Mouse (Mus musculus) granulocyte monocyte progenitor cell, adult 5-6 weeks (primary cell): ENCODE data around the gene Phkg1. TPM values are rescaled to one million over a fixed set of nuclear protein-coding genes. Genes with fewer than 3 reads are reported as not detected.
A peak's percentile ranks its signal among the peaks of the same experiment; 100 is the strongest.
"Not testable (repeated sequence)": the region's sequence is repeated elsewhere in the genome, so short reads cannot be mapped to it uniquely, and the experiment has no call there.

Experiments used
- ATAC-seq: replicated peaks from 2 replicates; pipeline ENCODE4 v1.8.0; 2016; ENCODE audit warnings: mild to moderate bottlenecking, moderate TSS enrichment, inconsistent platforms; ENCODE audit not compliant: poor library complexity, severe bottlenecking
- total RNA-seq, 2 experiments: library from RNA; stranded (forward) in 1 of 2; stranded (reverse) in 1 of 2; fragments of 200-712, 200-1000 nt in 1 of 2; fragments of >200 nt in 1 of 2; fragmentation: Nextera tagmentation in 1 of 2; gene quantifications; 2 replicates each; pipeline ENCODE4 v1.2.3; 2014 to 2017

The Phkg1 gene
- total RNA-seq, 2 experiments from 2014 or later: 0.98 TPM; not detected in 1

GRCm38 (mm10) chr5:129908242-129908965, 10.1 kb upstream of the Phkg1 start, which contains the start of gene Nupr1l:
Gene Nupr1l, plus strand, starts transcription at chr5:129908540.
- ATAC-seq: peak; percentile 98

GRCm38 (mm10) chr5:129907775-129908174, 9.4 kb upstream of the Phkg1 start:
- ATAC-seq: no peak; the same call in 1 of the 2 replicates

GRCm38 (mm10) chr5:129895198-129896088, 2.9 kb downstream of the Phkg1 start, which contains the start of gene Zbed5:
Gene Zbed5, plus strand, starts transcription at chr5:129895723.
- peak; percentile 100 for ATAC-seq

- ATAC-seq: not testable (repeated sequence)
Observed at GRCm38 (mm10) chr5:129890390-129890789, 8.0 kb downstream of the Phkg1 start.

GRCm38 (mm10) chr5:129886911-129887636, 11.3 kb downstream of the Phkg1 start, which contains the start of gene Chchd2:
Gene Chchd2, minus strand, starts transcription at chr5:129887470.
- peak; percentile 98 for ATAC-seq

GRCm38 (mm10) chr5:129886271-129886670, 12.1 kb downstream of the Phkg1 start:
- ATAC-seq: no peak

- no peak for ATAC-seq
Observed at GRCm38 (mm10) chr5:129879888-129880287, 18.5 kb downstream of the Phkg1 start.

DNA sequence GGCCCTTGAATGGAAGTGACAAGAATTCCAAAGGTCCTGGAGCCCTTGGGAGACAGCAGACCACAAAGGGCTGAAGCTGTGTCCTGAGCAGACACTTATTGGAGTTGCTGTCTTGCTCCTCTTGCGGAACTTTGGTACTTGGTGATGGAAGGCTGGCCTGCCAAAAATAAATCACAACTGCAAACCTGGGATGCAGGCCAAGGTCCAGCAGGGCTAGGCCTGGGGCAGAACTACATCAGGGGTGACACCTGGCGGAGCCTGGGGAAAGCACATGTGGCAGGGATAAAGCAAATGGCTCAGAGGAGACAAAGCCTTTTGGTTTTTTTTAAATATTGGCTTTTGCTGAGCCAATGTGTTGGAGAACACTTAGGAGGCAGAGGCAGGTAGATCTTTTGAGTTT, 19.4 kb downstream of the Phkg1 start:
- ATAC-seq: no peak

GRCm38 (mm10) chr5:129877731-129878455, 20.5 kb downstream of the Phkg1 start:
- ATAC-seq: no peak

- no peak for ATAC-seq
Observed at GRCm38 (mm10) chr5:129875098-129875497, 23.3 kb downstream of the Phkg1 start.

- no peak; the same call in 1 of the 2 replicates for ATAC-seq
Observed at GRCm38 (mm10) chr5:129873942-129874341, 24.4 kb downstream of the Phkg1 start.

DNA sequence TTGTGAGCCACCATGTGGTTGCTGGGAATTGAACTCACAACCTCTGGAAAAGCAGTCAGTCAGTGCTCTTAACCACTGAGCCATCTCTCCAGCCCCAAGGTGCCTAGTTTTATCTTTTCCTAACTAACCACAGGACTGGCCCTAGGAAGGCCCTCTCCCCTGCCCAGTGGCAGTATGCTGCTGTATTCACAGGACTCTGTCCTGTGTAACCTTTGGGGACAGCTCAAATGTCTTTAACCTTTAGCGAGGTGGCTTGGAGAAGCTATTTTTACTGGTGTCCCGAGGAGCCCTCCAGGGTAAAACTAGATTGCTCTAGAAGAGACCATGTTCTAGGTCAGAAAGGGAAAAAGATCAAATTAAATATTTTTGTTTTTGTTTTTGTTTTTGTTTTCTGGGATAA, 27.1 kb downstream of the Phkg1 start:
- no peak for ATAC-seq

DNA sequence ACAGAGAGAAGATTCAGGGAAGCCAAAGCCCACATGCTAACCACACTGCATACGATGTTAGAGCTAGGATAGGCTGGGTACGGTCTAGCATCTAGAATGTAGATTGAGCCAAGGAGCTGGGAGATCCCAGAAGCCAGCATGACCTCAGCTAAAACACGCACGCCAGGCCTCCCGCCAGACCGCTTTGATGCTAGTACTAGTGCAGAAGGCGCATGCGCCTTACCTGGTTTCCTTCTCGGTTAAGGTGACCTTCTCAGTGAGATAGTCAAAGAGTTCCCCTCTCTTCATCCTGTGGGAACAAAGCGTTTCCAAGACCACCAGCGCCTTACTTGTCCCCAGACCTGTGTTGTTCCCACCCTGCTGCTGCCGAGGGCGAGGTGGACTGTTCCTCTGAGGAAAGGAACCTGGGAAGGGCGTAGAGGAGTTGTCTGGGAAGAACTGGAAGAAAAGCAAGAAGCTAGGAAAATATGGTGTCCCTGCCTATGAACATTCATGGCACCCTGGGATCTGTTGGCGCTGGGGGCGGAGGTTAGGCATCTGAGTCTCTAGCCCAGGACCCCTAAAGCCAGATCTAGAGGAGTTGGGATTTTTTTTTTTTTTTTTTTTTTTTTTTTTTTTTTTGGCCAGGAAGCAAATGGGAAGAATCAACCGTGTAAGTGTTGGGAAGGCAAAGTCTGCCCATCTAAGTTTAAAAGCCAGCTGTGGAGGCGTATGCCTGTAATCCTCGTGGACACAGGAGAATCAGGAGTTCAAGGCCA, 28.9 kb downstream of the Phkg1 start:
- no peak for ATAC-seq

DNA sequence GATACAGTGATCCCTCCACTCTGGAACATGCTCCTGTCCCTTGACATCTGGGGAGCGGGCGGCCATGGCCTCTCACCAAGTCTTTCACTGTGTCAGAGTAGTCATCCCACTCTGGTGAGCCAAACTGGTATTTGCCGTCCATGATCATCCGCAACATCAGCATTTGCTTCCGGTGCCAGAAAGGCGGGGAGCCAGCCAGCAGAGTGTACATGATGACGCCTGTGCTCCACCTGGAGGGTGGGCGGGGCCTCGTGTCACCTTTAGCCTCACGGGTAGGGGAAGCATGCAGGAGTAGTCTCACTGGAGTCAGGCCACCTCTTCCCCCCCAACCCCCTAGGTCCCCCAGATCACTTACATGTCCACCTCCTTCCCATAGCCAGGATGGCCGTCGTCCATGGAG, 32.5 kb downstream of the Phkg1 start:
- no peak for ATAC-seq

DNA sequence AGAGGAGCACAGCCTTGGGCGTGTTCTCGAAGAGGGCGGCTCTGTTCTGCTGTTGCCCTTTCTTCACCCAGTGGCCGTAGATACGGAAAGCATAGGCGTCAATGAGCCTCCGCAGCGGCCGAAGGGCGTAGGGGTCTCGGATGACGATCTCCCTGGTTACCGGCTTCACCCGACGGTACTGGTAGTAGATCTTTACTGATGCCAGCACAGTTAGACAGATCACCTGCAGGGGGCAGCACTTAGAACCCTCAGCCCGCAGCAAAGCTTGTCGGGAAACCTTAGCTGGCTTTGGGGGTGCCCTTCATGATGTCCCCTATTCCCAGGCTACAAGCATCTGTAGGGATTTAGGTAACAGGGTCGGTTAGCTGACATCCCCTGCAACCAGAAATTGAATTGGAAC, 33.9 kb downstream of the Phkg1 start:
- ATAC-seq: peak; percentile 76

GRCm38 (mm10) chr5:129862325-129862724, 36.0 kb downstream of the Phkg1 start:
- no peak for ATAC-seq

- ATAC-seq: 0 out of 2 replicates have a peak, but pooled peaks have one; percentile 35
Observed at GRCm38 (mm10) chr5:129856414-129856813, 41.9 kb downstream of the Phkg1 start.

GRCm38 (mm10) chr5:129855163-129855562, 43.2 kb downstream of the Phkg1 start:
- ATAC-seq: no peak

DNA sequence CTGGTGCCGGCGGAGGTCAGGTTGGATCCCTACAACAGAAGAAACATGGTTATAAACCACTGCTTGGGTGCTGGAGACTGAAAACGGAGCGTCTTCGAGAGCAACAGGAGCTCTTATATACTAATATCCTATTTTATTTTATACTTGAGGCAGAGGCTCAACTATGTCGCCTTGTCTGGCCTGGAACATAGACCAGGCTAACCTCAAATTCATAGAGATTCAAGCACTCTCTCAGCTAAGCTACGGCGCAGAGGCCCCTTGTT, 50.9 kb downstream of the Phkg1 start:
- ATAC-seq: no peak
